Mouse (Mus musculus) thymus, postnatal 0 days (tissue): ENCODE results near the gene Ezr. TPM values are rescaled to one million over a fixed set of nuclear protein-coding genes. Genes with fewer than 3 reads are reported as not detected.

Source experiments
- DNase-seq: peaks from one replicate; pipeline ENCODE4 v3.0.0-alpha.2; 2015; ENCODE audit warnings: low spot score
- polyA plus RNA-seq: library from polyadenylated mRNA; unstranded; fragments of >200 nt; fragmentation: Nextera tagmentation; extraction: Ambion mirVana; gene quantifications from 2 replicates; pipeline ENCODE4 v1.2.1, GENCODE M21; 2015

The Ezr gene
- polyA plus RNA-seq, 1 experiment from 2014 or later = 385 TPM

DNA sequence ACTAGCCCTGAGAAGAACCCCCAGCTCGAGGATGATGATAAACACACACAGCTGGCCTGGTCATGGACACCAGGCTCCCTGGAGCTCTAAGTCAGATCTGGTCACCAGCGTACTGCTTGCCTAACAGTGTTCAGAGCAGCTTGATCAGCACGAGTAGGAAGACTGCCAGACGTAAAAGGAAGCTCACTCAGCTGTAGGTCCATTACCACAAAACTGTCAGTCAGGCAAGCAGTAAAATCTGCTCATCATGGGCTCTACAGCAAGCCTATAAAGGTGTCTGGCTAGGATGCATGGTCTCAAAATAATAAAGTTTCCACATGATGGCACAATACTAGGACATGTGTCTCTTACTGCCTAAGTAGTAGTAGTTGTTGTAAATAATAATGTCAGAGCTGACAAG, 13.0 kb downstream of the Ezr start:
- DNase-seq = no peak

DNA sequence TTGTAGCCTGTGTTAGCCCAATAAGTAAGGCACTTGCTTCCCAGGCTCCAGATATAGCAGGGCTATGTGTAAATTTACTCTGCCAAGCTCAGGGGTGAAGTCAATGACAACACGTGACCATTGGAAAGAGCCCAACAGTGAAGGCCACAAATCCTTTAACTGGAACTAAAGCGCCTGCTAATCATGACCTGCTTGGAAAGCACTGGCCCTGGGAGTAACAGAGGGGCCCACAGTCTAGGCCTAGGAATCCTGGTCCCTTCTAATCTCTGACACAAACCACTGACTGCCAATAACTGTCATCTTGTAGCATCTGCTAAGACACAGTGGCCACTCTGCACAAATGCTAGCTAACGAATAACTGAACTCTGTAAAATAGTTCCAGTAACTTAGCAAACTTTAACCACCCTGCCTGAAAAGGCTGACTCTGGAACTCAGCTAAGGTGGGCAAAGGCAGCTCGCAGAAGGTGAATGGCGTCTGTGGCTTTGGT, 14.2 kb downstream of the Ezr start:
- no peak for DNase-seq

DNA sequence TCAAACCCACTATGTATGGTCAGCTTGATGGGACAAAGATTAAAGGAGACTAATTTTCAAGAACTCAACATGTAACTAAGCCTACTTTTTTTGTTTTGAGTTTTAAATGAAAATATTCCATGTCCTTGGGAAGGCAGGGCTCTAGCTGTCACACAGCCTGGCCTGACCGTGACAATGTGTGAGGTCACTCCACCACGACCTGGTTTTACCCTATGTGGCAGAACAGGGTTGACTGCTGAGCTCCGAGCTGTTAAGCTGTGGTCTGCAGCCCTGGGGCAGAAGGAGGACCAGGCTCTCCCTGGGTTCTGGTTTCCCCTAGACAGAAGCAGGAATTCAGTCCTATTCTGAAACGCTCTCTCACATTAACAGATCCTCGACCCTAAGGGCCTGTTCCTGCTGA, 14.8 kb downstream of the Ezr start:
- DNase-seq = no peak

DNA sequence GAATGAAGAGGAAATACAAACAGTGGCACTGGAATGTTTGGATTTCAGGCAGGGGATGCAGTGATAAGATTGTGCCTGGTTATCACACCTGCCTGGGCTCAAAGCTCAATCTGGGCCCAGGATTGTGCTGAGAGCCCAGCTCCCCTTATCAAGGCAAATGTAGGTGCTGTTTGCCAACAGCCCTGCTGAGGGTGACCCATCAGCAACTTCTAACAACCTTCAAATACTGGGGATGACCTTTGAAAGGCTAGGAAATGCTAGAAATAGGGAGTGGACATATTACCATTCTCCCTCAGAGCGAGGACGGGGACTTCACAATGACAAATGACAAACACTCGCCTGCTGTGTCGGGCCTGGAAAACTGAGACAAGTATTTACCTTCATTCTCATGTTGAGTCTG, 15.8 kb downstream of the Ezr start:
- no peak for DNase-seq

DNA sequence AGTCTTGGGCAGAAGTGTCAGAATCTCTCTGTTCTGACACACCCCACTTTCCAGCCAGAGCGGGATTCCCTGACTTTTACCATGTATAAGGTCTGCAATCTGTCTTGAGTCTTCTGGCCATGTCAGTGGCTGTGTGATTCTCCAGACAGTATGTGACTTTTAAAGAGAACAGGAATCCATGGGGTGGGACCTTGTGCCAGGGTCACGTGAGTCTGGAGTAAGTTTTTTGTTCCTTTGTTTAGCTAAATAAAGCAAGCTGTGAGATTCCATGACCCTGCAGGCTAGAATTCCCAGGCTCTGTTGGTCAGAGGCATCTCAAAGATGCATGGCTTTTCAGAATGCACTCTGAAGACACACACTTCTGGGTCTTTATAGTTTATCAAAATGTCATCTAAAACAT, 16.7 kb downstream of the Ezr start:
- DNase-seq = no peak

DNA sequence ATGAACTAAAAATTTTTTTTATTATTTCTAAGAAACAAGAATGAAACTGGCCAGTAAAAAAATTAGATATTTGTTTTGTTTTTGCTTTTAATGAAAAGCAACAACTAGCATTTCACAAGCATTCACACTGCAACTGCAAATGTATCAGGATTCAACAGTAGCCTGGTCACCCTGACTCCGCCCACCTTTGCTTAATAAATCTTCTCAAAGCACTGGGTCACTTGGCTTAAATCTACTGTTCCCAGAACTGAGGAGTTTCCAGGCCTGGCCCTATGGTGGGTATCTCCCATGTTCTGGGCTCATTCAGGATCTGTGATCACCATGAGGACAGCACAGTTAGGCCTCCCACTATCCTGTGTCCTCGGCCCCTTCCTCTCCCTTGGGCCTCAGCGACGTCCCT, 17.9 kb downstream of the Ezr start:
- no peak for DNase-seq

DNA sequence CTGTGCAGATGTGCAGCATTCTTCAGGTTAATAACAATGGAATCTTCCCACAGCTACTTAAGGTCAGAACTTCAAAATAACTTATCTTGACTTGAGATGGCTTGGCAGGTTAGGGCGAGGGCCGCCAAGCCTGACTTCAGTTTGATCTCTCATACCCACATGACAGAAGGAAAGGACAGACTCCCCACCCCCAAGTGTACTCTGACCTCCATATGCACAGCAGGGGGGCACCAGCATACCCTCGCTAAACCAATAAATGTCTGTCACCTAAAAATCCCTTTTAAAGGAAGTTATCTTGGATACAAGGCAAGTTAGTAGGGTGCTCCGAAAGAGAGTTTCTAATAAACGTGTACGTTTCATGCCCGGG, 18.4 kb downstream of the Ezr start:
- DNase-seq = no peak

DNA sequence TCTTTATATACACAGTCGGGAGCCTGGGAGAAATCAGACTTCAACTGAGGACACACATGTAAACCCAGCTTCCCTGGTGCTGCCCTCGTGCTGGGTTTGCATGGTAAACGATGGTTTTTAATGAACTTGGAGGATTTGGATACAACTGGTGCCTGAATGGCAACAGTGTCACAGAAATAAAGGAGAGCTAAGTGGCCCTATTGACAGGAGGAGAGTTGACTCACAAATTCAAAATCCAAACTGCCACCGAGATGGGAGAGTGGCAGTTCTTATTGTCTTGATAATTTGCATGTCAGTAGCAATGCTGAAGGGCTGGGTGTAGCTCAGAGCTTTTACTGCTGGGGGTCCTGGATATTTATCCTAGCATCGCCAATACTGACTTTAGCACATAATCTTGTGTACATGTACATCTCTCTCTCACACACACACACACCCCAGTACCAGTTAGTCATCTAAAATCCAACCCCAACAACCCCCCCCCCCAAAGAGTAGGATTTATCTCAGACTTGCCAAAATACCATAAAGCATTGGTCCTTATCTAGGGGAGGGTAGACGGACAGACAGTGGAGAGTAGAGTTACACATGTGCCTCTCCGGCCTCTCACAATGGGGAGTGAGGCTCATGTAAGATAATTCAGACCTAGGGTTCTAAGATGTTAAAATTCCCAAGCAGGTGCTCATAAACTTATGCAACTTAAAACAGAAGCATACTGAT, 18.9 kb downstream of the Ezr start:
- no peak for DNase-seq

DNA sequence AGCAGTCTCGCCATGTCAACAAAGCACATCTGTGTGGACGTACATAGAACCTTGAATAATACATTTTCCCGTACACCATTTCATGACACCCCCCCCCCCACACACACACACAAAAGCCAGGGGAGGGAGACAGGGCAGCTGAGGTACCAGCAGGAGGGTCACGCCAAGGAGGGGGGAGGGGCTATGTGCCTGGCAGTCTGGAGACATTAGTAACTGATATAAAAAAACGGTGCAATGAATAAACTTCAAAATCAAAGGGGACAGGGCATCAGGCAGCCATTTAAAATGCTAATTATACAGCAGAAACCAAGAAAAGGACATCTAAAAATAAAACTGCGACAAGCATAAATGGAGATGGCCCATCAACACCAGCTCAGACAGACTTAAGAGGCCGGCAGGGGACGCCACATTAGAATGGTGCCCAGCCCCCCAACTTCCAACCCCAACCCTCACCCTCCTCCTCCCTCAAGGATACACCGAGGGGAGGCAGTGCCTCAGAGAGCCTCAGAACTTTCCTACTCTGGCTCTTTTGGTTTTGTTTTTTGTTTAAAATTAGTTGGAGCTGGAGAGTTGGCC, 22.8 kb downstream of the Ezr start:
- no peak for DNase-seq

DNA sequence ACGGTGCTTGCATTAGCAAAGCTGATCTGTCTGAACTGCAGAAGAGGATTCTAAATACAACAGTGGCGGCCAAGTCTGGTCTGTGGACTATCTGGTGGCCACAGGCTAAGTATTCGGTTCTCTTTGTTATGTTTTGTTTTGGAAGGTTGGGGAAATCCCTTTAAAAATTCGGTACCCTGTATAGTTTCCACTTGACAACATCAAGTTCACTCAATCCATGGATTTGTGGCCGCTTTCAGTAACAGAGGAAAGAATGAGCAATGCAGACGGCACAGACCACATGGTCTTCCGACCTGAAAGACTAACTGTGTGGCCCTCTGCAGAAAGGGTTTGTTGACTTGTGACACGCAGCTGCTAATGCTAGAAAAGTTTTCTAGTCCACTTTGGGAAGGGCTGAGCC, 23.7 kb downstream of the Ezr start:
- DNase-seq = no peak

DNA sequence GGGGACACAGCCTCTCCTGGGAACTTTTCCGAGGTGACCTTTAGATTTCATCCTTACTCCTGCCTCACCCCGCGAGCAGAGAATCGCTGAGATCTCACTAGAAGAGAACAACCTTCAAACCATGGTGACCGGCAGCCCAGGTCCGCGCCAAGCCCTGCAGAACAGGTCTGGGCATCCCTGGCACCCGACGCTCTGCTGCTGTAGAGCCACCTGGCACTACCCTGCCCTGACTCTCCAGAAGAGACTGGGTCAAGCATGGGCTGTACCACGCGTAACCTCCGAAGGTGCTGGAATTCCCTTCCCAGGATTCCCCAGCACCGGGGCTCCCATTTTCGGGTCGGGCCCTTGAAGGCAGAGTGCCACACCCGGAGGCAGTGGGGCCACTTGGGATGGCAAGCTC, 24.7 kb downstream of the Ezr start:
- DNase-seq = no peak

DNA sequence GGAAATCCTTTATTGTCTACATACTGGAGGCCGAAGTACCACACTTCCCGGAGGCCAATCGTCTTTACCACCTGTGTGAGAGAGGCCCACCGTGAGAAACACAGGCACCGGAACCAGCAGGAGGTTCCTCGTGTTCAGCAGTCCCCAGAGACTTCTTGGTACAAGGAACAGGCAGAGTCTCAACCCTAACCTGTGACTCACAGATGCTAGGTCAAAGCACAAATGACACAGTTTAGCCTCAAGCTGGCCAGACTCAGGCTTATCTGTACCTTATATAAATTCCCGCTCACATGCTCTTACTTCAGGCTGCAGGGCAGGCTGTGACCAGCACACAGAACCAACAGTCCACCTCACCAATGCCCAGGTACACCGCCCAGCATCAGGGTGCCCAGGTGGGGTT, 26.7 kb downstream of the Ezr start:
- no peak for DNase-seq

DNA sequence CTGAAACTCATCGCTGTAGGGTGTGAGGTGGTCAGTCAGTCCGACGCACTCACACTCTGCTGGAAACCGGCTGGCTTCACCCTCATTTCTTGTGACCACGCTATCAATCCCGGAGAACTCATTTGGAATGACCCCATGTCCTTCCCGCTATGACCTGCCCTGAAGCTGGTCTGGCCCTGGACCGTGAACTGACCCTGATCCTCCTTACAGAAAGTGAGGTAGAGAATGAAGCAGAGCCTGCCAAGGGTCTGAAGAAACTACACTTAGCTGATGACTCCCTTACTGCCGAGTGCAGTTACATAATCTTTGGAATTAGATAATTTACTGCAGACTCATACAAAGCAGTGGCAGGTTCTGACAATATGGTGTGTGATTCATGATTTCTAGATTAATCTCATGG, 27.4 kb downstream of the Ezr start:
- no peak for DNase-seq

DNA sequence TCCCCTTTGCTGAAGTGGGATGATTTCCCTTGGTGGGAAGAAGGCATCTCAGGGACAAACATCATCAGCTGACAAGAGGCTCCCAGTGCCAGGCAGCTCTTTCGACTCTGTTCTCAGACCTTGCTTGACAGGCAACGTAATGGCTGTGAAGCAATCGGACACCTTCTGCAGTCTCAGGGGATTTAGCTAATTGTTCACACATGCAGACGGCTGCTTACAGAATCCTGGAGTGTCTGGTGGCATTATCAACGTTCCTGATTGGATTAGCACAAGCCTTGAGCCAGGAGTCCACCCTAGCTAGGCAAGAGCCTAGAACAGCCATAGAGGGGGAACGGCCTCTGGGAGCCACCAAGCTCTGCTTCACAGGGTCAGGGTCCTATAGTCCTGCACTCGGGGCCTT, 30.2 kb downstream of the Ezr start:
- no peak for DNase-seq

DNA sequence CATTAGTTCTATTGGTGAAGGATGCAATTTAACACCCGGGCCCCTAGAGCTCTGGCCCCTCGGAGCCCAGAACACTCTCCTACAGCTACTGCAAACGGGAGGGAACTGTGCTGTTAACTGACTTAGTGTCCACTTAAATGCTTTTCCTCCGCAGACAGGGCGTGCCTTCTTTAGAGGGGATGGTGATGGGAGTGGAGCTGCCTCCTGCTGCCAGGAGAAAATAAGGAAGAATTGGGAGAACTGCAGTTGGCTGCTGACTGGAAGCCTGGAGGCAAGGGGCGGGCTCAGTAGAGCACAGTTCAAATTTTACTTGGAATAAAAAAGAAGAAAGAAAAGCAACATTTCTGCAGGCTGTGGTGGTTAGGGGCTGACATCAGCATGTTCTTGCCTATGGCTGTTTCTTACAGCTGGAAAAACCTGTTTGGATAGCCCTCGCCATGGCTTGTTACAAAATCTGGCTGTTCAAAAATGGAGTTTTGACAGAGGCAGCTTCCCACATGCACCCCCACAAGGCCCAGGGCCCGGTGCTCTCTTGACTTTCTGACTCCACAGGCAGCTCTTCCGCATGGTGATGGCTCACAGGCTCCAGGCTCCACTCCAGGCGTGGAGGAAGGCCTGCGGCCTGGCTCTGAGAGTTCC, 31.2 kb downstream of the Ezr start:
- DNase-seq = no peak

DNA sequence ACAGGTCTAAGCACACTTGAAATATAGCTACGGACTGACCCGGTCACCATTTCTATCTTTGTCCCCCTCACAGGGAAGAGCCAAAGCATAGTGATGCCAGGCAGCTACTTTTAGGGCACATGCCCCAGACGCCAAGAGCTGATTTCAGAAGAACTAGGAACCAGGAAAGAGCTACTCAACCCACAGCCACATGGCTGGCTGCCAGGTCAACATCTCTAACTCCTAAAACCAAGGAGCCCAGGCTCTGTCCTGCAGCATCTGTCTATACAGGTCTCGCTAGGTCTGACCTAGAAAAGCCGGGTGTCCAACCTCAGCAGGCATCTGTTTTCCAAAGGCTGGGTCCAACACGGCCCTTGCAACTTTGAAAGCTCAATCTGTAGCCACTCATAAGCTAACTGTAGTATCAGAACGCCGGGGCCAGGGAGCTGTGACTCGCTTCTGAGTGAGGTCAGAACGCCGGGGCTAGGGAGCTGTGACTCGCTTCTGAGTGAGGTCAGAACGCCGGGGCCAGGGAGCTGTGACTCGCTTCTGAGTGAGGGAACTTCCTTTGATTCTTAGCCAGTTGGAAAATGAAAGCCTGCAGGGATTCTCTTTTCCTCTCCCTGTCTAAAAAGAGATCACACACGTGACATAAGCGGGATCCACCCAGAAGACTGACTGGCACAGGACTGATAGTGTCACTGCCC, 33.7 kb downstream of the Ezr start:
- DNase-seq = no peak

DNA sequence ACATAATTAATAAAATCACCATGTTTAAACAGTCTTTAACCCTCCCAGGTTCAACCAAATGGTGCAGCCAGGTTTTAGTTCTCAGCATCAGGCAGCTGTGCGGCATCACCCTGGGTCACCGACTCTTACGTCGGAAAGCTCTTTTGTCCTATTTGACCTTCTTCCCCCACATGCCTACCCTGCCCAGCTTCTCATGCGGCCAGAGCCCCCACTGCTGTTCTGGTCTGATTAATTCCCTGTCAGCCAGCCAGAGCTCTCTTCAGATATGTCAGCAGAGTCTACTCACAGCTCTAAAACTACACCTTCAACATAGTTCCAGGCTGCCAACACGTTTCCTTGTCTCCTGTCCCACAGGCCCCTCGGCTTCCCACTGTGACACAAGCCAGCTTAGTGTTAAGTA, 35.1 kb downstream of the Ezr start:
- no peak for DNase-seq

DNA sequence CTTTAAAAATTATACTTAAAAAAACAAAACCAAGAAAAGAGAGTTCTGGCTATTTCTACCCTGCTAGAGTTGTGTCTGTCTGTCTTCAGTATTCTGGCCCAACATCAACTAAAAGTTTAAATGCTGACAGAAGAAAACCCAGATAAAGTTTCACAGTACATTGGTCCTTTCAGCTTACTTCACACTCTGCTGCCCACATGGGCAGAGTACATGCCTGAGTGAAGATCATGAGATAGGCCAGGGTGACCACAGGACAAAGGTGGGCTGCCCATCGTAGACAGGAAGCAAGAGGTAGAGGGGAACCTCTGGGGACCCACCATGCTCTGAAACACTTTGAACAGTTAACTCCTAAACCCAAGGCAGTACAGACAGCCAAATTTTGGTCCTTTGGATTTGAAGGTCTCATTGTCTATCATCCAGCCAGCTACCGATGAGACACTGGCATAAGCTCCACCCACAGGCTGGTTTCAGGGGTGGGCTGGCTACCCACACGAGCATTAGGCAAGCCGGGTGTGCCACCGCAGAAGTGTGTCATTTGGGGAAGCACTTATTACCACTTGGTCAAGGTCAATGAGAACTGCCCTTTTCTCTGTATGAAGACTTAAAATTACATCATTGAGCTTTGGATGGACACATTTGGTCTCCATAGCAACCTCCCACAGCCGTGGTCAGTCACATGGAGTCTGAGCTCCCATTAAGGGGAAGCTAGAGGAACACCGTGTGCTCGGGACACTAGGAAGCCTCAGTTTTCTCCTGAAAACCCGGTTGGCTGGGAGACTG, 35.9 kb downstream of the Ezr start:
- no peak for DNase-seq

DNA sequence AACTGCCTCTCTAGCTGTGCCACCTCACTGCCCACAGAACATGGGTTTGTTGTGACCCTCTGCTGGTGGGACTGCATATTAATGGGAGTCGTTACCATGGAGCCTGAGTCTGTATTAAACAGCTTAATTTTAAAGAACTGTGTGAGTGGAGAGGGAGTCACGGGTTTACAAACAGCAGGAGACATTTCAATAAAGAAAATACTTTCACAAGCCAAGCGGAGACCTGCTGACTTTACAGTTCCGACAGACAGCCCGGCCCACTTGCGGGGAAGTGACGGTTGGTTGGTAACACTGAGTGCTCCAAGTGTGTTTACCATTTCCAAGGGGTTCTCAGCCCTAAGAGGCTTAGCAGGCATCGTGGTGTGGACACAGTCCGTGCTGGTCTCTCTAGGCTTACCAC, 36.6 kb downstream of the Ezr start:
- no peak for DNase-seq

DNA sequence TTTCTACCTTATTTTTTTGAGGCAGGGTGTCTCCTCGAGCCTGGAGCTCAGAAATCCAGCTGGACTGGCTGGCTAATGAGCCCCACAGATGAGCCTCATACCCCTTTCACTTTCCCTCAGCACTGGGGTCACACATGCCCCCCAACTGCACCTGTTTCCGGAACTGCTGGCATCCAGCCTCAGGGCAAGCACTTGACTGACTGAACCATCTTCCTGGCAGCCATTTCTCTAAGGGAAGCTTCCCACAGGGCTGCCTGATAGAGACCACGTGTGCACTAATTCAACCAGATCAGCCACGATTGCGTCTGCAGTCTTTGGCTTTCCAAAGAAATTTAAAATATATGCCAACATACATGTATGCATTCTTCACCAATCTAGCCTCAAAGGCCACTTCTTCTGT, 37.1 kb downstream of the Ezr start:
- peak; percentile 56 for DNase-seq

DNA sequence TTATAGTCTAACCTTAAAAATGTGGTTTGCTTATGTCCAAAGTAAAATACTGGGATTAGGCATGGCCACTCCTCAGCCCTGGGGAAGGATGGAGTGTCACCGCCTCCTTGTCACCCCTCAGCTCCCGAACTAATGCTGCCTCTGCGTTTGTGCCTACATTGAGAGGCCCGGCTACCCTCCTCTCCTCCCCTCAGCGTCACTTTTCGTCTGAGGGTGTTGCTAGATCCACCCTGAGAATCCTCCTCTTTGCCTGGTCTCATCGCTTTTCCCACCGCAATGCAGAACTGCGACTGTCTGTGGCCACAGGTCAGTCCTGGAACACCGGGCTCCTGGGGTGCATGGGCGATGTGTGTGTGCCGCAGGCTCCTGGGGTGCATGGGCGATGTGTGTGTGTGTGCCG, 37.7 kb downstream of the Ezr start:
- DNase-seq = no peak

DNA sequence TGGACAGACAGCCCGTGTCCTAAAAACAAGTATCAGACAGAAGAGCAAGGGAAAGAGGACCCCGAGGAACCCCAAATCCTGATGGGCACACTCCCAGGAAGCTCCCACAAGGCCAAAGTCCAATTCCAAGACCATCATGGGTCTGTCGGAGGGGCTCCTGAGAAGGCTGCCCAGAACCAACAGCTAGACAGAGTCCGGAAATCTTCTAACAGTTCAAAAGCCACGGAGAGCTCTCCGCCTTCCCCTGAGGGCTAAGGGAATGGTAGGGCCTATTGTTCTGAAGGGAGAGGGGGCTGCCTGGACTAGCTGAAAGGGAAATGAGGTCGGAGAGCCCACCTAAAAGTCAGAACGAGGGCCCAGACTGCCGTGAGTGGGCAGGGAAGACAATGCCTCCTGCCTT, 38.2 kb downstream of the Ezr start:
- DNase-seq = peak; percentile 43
